Mouse (Mus musculus) hindlimb bud, embryonic 11.5 days (tissue): ENCODE data around the gene Pld1.

Experiments
- DNase-seq: peaks from one replicate; pipeline ENCODE4 v3.0.0-alpha.2; 2012; ENCODE audit warnings: low read depth, low spot score; ENCODE audit errors: extremely low spot score

Gene Pld1

DNA sequence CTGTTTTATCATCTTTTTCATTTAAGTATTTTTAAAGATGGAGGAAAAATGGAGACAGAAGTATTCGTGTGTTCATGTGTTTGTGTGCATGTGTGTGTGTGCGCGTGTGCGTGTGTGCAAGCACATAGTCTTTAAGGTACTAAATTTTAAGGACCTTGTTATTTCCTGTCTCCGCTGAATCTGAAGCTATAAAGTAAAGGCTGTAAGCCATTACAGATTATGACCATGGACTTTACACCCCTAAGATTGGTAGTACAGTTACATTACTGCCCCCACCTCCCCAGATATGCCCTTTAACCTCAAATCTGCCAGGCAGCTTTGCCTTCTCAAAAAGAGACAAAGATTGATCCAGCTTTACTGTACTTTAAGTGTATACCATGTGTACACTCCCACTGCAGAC is 46.8 kb downstream of the Pld1 start:
- DNase-seq: no peak

DNA sequence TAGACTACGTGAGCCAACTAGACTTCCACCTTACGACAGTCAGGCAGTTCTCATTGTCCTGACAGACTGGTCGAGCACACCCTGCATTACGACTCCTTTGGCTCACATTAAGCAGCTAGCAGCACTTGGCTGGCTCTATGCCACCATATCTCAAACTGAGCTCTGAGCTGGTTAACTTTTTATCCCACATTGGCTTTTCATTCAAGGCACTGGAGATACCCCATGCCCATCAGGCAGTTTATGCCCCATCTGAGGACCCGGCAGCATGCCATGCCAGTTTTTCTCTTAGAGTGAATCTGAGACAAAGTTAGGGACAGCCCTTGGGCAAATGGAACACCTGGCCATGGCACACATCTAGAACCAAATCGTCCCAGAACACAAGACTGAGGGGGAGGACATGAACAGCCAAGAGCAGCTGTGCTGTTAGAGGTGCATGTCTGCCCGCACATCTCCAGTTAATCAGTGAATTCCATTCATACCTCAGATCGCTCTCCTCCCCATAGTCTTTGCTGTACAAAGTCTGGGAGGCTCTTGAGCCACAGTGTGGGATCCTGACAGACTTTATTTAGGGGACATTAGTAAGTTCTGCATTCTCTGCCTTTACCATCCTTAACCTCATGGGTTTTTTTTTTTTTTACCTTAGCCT is 49.5 kb downstream of the Pld1 start:
- DNase-seq: no peak

DNA sequence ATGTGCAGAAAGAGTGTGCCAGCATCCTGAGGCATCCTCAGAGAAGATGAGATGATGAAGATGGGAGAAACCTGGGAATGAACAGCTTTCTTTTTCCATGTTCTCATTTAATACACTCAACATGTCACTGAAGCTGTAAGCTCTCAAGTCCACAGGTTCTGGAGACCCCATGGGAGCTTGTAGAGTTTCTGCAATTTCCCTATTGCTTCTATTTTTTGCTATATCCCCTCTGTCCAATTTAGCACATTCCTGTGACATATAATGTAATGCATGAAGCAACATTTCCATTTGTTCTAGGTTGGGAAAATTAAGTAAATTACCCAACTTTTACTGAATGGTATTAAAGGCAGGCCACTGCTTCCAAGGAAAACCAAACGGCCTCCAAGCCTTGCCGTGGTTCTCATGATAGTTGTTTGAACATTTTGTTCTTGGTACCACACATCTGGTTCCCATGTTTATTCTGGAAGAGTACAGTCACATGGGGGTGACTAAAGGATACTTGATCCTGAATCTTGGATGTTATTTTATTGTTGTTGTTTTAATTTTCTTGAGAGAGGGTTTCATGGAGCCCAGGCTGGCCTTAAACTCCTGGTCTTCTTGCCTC is 52.7 kb downstream of the Pld1 start:
- DNase-seq: no peak

DNA sequence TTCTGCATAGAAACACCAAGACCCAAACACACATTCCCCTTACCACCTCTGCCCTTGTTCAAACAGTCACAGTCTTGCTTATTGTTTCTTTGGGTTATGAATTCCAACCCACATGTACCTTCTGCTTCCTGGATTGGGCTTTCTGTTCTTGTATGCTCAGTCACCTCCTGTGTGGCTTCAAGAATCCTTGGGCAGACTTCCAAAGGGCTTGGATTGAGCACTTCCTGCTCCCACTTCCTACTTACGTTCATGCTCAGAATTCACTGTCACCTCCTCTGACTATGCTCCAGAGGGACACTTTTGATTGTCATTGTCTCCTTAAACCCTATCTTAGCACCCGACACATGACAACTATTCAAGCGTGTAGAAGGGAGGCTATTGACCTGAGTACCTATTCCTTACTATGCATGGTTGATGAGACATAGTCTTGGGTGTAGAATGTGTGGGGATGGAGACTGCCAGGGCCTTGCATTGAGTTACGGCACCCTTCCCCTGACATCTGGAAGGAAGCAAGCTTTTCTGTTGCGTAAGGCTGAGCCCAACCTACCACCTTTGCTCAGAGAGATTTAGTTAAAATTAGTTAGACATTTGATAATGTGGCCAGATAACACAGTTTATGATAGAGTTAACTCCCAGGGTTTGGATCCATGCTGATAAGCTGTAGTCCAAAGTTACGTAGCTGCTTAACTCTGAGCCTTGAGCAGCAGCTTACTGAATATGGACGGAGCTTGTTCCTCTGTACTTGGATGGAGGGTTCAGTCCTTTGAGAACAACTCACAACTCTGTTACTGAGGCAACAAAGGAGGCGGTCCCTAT is 55.9 kb downstream of the Pld1 start:
- DNase-seq: no peak

DNA sequence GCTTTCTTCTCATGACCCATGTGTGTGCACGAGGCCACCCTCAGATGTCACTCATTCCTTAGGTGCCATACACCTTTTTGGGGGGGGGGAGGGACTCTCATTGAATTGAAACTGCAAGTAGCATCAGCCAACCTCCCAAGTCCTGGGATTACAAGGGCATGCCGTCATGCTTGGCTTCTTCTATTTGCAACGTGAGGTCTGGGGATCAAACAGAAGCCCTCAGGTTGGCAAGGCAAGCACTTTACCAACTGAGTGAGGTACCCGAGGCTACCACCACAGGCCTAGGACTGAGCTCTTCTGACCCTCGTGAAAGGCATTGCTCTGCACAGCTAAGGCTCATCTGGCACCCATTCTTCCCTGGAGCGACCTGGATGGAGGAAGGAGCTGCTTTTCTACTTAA is 65.8 kb downstream of the Pld1 start:
- no peak for DNase-seq

DNA sequence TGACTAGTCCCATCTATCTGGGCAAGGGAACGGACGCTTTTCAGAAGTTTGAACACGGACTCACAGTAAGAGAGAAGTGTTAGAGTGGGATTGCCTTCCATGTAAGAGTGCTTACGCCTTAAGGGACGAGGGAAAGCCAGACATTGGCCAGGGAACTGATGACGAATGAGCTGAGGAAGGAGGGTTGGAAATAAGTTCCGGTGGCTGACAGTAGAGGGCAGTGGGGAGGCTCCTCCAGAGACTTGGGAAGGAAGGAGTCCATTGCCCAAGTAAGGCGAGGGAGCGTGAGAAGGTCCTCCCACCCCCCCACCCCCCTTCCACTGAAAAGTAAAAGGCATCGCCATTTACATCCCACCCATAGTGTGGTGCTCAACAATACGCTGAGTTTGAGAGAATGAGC is 69.2 kb downstream of the Pld1 start:
- DNase-seq: no peak

DNA sequence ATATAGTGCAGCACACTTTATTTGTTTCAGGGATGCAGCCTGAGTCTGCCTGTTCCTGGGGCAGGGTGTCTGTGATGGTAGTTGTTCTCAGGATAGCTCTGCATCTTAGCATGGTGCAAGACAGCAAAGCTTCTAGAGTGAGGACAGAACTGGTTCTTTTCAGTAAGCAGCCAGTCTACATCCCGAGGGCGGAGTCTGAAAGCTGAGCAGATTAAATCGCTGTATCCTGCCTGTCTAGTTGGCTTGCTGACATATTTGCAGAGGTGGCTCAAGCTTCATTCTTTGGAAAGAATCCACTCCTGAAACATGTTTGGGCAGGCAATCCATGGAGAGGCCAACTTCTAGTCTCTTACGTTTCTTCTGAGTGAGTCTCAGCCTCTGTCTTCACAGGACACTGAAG is 69.9 kb downstream of the Pld1 start:
- DNase-seq: no peak

DNA sequence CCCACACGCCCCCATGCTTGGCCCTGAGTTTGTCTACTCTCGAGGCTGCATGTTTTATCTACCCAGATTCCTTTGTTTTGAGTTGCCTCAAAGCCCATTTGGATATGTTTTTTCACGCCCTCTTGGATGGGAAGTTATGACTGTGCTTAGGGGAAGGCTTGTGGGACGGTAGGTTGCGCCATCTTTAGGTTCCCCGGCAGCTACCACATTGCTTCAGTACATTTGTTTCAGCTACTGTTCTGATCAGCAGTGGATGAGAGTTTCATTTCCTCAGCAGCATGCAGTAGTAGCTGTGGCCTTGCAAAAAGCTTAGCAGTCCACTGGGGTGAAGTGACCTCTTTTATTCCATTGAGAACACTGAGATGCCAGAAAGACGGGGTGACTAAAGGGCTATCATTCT is 73.7 kb downstream of the Pld1 start:
- no peak for DNase-seq

DNA sequence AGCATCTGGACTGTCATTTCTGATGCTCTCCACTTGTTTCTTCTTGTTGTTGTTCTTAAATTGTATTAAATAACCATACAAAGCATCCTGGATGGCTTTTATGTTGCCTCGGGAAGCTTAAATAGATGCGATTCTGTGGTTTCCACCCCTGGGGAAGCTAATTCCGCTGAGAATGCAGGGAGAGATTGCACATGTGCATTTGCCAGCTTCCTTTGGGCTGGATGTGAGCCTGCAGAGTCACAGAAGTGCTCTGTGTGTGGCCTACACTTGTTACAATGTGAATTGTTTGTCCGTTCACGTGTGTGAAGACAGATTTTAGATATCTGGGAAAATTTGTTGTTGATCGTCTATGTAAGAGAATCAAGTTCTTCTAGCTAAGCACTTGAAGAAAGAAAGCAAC is 74.9 kb downstream of the Pld1 start:
- no peak for DNase-seq

DNA sequence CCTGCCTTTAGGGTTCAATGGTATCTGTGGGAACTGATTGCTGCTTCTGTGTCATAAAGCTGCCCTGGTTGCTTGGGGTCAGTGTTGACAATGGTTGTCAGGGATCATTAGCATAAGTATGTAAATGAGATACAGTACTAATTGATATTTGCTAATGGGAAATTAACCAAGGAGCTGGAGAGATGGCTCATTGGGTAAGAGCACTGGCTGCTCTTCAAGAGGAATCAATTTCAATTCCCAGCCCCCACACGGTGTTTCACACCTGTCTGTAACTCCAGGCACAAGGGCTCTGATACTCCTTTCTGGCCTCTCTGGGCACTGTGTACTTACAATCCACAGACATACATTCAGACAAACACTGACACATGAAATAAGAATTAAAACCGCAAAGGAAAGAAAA is 78.5 kb downstream of the Pld1 start:
- DNase-seq: no peak

DNA sequence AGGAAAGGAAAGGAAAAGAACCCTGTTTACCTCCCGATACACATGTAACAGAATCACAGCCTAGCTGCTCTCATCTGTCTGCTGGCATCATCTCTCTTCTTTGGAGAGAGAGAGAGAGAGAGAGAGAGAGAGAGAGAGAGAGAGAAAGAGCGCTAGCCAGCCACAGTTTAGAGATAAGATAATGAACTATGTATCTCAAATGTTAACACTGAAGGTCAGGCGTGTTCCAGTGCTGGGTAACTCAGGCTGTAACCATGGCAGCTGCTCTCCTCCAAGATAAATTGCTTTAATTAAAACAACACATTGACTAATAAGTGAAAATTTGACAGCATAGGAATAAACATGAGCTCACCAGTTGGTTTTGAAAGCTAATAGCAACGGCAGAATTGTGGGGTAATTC is 81.2 kb downstream of the Pld1 start:
- DNase-seq: no peak

DNA sequence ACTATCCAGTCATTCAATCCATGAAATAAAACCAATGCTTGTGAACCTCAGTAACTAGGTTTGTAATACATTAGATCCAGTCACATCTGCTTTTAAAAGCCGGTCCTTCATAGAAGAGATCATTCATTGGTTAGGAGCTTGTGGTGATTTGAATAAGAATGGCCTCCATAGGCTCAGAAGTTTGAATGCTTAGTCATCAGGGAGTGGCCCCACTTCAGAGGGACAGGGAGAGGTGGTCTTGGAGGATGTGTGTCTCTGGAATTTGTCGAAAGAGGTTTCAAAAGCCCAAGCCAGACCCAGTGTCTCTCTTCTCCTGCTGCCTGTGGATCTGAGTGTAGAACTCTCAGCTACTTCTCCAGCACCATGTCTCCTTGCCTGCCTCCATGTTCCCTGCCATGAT is 81.9 kb downstream of the Pld1 start:
- DNase-seq: no peak

DNA sequence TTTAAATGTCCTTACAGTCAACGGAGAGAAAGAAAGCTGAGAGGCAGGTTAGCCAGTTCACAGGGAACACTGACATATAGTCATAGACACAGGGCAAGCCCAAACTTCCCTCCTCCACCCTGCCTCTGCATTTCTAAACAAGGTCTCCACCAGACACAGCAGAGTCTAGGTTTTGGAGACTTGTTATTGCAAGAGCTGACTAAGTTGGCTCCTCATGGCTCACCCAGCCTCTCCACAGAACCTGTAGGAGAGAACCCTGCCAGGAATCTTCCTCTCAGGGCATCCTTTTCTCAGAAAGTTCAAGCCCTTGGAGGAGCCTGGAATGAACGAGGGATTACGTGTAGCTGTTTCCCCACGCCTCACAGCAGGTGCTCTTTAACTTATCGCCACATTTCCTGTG is 83.7 kb downstream of the Pld1 start:
- DNase-seq: no peak

DNA sequence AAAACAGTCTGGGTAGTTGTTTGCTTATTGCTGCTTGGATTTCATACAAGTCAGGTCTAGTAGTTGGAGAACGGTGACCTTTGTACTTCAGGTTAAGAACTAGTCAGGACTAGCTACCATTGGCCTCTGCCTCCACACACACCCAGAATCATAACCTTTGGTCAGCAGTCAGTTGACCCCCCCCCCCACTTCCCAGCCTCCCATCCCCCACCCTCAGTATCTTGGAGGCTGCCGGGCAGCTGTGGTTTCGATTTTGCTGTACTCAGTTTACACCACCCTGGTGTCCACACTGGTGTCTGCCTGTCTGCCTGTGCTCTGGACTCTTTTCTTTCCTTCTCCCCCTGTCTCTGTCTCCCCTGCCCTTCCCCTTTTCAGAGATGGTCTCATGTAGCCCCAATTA is 88.4 kb downstream of the Pld1 start:
- DNase-seq: no peak

DNA sequence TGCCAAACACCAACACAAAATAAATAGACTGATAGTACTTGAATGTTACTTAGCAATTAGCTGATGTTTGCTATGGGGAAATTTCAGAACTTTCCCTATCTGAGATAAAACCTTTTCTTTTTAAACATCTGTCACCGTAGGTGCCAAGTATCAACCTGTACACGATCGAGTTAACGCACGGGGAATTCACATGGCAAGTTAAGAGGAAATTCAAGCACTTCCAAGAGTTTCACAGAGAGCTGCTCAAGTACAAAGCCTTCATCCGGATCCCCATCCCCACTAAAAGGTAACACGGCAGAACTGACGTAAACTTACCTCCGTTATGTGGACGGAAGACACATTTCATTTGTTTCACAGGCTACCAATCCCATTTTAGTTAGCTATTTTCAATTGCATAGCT is 90.0 kb downstream of the Pld1 start:
- no peak for DNase-seq

DNA sequence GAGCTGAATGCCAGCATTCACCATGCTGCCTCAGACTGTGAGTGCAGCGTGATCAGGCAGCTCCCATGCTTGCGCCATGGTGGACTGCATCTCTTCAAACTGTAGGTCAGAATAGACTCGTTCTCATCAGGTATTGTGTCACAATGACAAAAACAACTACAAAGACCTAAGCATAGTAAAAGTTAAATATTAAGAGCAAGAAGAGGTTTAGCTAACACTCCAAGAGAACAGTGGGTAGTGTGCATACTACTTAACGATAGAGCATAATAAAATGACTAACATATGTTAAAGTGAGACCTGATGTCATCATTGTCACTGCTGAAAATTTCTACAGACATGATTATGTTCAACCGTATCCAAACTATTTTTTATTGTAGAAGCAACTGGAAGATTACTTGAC is 92.4 kb downstream of the Pld1 start:
- no peak for DNase-seq

DNA sequence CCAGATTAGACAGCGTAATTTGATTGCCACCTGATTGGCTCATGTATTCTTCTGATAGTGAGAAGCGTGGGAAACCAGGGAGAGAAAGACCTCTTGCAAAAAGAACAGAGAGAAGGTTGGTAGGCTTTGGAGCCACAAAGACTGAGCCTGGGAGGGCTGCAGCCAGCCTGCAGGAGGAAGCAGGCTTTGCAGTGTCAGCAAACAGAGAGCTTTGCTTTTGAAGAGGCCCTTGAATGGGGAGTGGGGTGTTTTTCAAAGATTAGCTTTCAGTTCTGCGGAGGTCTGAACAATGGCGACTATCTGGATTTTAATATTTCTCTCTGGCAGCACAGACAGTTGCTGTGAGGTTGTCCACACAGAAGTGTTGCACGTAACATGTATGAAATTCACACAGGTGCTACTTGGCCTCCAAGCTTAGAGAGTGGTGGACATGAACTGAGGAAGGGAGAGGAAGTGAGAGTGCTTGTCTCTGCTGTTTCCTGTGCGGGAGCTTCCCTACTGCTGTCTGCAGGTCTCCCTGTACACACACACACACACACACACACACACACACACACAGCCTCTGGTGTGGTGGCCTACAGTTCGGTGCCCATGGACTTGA is 93.2 kb downstream of the Pld1 start:
- no peak for DNase-seq

DNA sequence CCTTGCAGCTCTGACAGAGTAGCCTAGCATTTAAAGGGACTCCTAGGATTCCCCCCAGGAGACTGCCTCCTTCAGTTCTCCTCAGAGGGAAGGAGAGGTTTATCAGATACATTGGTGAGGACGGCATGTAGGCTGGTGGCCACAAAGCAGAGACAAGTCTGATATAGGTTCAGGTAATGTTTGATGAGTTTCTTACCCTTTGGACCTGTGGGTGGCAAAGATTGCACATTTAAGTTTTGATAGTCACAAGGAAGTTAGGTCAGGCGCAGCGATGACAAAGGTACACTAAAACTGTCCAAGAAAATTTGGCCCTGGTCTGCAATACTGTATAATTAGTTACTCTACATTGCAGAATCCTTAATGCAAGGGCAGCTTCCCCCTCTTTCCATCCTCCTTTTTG is 95.4 kb downstream of the Pld1 start:
- DNase-seq: no peak

DNA sequence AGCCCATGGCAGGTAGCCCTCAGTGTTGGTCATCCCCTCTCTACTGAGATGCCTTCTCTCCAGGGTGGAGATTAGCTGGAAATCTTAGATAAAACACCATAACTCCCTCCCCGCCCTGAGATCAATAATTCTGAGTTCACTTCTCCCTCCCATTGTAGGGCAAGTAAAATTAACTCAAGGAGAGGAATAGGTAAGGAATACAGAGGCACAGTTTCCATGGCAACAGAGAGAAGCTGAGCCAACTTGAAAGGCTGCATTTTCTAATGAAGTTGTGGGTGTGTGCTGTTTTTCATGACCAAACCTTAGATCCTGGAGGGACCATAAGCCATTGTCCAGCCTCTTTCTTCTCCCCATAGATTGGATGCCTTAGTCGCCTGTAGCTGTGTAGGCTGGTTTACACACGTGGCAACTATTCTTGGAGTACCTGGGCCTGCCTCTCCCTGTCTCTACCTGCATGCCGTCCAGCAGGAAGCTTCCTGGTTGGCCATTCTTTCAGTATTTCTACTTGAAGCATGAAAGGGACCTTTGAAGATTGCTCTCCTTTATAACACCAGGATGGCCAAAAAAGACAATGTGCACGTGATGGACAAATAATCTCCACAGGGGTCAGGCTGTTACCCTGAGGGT is 96.3 kb downstream of the Pld1 start:
- no peak for DNase-seq

DNA sequence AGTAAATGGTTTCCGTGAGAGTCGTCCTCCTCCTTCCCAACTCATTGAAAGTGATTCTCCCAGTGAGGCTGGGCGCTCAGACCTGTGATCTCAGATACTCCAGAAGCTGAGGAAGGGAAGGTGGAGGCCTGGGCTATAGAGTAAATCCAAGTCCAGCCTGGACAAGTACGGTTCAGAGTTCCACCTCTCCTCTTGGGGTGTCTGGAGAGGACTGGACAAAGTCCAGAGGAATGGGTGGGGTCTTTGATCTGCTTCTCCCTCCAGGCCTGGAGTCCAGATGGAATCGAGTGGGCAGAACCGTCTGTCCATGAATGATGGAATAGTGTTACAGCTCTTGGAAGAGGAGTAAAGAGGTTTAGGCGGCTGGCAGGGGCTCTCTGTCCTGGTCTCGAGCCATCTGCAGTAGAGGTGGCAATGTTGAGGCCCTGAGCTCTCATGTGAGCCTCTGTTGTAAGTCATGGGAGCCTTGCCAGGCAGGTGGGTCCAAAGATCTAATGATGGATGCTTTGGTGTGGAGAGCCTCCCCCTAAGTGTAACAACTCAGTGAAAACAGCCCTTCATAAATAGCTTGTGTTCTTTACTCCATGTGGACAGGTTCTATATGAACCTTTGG is 98.9 kb downstream of the Pld1 start:
- no peak for DNase-seq

DNA sequence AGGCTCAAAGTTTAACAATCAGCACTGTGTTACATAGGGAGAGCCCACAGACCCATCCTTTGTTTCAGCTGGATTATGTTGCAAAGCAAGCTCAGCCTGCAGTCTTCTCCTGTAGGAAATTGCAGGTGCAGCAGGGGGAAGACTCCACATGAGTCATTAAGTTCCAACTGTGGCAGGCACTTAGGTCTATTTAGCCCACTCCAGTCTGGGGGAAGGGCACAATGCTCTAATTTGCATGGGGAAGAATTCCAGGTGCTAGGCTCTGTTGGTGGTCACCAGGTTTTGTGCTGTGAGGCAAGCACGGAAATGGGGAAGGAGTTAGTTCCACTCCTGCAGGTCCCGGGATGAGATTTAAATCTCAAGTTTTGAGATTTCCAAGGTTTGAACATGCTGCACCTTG is 99.6 kb downstream of the Pld1 start:
- no peak for DNase-seq
